Mouse (Mus musculus) 416B (cell line): ENCODE results near the gene Fbxl17.

Experiments
- DNase-seq: peaks from one replicate; pipeline ENCODE4 v3.0.0; 2011; ENCODE audit warnings: low read depth

The Fbxl17 gene

GRCm38 (mm10) chr17:63499636-63500155 lies at the start of gene Fbxl17:
Gene Fbxl17, minus strand, starts transcription at chr17:63500017.
- peak; percentile 34 for DNase-seq

GRCm38 (mm10) chr17:63547465-63547864 lies 47.6 kb upstream of the Fbxl17 start:
- DNase-seq: peak; percentile 44

DNA sequence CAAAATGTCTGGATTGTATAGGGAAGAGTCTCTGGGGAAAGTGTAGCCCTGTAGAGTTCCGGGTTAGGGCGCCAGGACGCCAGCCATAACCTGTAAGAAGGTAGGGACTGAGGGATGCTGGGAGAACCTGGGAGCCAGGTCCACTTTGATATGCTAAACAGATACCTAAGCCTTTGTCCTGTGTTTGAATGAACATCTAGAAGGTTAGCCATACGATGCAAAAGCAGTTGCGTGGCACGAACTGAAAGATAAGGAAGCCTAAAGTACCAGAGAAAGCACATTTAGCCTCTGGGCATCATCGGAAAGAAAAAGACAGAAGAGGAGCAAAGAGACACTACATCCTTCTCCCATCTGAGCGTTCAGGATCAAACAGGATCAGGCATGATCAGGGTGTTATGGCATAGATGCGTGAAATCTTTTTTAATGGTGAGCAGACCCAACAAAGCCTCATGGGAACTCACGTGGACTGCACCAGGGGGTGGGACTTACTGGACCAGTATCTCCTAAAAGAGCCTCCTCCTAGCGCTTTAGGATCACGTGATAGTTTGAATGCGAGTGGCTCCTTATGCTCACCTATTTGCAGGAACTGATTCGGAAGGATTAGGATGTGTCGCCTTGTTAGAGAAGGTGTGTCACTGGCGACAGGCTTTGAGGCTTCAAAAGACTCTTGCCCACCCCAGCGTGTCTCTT lies 34.9 kb upstream of the Fbxl17 start:
- no peak for DNase-seq

GRCm38 (mm10) chr17:63533074-63533836 lies 33.4 kb upstream of the Fbxl17 start:
- no peak for DNase-seq

- no peak for DNase-seq
Measured at GRCm38 (mm10) chr17:63529476-63529875, 29.7 kb upstream of the Fbxl17 start.

GRCm38 (mm10) chr17:63520691-63521090 lies 20.9 kb upstream of the Fbxl17 start:
- no peak for DNase-seq

DNA sequence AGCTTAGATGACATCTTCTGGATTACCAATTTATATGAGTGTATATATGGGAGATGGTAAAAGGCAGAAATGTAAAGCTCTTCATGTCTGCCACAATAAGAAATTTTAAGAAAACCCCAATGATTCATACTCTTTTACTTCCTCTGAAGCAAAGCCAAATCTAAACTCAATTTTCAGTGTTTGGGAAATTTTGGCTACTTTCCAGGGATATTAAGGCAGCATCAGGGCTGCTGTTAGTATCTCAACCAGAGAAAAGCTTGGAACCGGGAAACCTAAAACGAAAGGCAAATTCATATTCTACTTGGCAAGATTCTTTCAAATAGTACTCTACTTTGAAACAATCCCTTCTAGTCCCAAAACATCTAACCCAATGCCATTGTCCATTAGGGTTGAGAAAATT lies 10.6 kb upstream of the Fbxl17 start:
- DNase-seq: no peak

DNA sequence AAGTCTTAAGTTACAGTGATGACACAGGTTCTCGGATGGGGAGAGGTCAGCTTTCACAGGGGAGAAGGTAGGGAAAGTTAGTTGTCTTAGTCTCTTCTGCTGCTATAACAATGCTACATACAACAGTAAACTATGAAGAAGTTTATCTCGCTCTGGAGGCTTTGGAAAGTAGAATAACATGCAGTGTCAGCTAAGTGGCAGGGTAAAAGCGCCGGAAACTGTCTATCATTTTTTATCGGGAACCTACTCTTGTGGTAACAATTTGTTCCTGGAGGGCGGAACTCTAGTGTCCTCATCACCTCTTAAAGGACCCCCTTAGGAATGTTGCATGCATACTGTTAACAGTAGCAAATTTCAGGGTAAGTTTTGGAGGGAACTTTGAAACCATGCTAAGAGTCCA lies 1.3 kb upstream of the Fbxl17 start:
- DNase-seq: no peak

DNA sequence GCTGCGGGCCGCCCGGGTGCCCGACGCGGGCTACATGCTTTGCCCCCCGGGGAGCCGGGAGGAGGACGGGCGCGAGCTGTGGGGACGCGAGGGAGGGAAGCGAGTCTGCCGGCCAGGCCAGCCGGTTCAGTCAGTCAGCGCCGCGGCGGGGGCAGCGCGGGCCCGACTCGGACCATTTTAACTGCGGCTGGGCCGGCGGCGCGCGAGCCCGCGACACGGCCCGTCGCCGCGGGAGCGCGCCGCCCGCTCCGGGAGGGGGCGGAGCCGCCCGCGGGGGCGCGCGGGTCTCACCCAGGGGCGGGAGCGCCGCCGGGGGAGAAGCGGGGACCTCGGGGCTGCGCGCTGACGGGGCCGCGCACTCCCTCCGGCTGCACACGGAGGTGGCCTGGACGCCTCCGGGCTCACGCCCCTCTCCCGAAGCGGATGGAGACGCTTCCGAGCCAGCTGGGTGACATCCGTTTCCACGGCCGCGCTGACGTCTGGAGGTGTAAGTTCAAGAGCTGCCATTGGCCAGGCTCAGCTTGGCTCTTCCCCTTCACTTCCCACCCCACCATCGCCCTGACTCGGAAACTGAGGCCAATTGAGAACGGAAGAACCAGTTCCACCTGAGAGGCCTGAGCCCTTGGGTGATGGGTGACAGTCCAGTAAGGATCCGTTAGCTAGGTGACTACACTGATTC lies 478 bp upstream of the Fbxl17 start:
- peak; percentile 90 for DNase-seq

DNA sequence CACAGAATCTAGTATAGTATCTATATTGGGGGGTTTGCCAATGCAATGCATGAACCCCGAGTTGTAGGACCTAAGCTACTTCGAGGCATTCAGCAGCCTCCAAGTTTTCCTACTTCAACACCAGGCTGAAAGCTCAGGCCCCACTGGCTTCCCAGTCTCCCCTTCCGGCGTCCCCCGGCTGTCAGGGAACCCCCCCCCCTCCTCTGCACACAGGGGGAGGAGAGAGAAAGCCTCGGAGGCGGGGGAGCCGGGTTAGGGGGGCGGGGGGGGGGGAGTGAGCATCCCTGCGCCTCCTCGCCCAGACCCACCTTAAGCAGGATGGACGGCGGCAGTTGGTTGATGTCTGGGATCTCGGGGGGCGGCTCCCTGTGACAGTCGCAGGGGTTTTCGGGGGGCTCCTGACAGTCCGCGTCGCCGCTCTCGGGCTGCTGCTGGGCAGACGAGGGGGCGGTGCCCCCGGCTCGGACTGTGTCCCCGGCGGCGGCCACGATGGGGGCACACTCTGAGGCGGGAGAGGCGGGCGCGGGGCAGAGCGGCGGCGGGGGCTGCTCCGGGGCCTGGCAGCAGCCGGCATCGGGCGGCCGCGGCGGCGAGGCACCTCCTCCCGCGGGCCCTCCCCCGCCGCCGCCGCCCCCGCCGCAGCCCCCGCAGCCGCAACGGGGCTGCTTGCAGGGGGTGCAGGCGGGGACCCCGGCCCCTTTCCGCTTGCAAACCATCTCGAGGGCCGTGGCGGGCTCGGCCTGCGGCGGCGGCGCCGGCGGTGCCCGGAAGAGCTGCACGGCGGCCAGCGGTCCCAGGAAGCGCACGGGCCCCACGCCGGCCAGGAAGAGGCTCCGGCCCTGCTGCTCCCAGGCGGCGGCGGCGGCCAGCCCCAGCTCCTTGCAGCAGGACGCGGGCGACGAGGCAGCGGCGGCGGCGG lies 841 bp downstream of the Fbxl17 start:
- DNase-seq: peak; percentile 45

GRCm38 (mm10) chr17:63498182-63498716 lies 1.6 kb downstream of the Fbxl17 start:
- peak; percentile 37 for DNase-seq

DNA sequence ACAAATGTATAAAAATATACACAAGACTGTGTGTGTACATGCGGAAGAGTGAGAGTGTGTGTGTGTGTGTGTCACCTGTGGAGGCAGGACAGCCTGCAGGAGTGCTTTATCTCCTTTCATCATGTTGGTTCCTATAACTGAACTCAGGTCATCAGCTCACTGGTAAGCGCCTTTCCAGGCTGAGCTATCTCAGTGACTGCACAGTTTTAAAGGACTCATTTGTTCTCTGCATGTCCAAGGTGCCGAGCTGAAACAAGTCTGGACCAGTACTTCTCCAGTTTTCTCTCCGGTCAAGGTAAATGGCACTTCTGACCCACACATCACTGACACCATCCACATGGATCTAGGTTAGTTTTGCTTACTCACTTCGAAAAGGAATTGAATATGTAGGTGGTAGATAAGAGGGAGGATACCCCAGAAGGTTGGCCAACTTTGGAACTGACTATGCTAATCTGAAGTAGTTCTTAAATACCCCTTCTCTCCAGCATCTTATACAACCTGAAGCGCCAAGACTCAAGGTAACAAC lies 2.5 kb downstream of the Fbxl17 start:
- no peak for DNase-seq

DNA sequence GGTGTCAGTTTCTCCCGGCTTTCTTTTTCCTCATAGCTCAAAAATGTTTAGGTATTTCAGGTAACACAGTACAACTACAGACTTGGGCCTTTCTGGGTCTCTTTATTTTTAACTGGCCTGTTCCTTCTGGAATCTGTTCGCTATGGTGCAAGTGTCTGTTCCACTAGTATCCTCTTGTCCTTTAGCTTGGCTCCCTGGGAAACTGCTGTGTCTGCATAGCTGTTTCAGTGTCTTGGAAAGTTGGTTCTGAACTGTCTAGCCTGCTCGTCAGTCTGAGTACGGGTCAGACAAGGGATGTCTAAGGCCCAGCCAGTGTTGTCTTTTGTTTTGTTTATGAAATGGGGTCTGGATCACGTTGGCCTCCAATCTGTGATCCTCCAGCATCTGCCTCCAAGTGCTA lies 3.7 kb downstream of the Fbxl17 start:
- no peak for DNase-seq

GRCm38 (mm10) chr17:63493876-63494580 lies 5.8 kb downstream of the Fbxl17 start:
- DNase-seq: no peak

DNA sequence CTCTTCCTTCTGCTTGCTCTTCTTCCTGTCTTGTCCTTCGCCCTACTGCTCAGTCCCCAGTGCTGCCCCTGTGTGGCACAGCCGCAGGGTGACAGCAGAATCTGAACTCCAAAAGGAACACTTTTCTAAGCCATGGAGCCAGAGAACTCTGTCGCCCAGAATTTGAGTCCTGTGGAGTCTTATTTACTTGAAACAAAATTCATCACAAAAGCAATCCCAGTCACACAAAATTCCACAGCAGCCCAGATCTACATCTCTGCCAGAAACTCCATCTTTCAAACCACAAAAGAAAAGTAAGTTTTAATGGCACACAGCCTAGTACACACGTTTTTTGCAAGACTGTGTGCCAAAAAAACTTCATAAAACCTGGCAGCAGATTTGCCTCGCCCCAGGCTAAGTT lies 6.5 kb downstream of the Fbxl17 start:
- DNase-seq: no peak

DNA sequence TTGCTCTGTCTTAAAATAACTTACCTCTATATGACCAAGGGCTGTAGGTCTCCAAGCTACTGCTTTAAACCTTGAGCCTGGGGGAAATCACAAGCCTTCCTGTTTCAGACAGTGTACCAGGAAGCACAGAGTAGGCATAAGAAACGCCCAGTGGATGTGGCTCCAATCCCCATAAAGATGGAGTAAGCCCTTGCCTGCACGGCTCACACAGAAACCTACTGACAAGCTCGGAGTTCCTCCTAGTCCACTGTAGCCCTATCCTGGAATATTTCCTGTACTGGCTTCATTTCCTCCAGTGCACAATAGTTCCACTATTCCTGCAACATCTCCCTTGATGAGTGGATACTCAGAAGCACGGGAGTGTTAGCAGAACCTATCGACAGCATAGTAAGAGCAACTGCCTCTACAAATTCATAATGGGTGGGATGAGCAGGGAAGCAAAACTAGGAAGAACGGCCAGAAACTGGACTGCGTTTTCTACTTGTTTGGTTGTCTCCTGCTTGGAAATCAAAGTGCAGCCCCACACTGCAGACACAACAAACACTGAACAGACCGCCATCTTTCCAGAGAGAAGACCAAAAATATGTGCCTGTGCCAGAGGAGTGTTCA lies 7.0 kb downstream of the Fbxl17 start:
- no peak for DNase-seq

GRCm38 (mm10) chr17:63489525-63489924 lies 10.3 kb downstream of the Fbxl17 start:
- DNase-seq: no peak

- peak; percentile 79 for DNase-seq
Measured at GRCm38 (mm10) chr17:63467866-63468265, 32.0 kb downstream of the Fbxl17 start.

DNA sequence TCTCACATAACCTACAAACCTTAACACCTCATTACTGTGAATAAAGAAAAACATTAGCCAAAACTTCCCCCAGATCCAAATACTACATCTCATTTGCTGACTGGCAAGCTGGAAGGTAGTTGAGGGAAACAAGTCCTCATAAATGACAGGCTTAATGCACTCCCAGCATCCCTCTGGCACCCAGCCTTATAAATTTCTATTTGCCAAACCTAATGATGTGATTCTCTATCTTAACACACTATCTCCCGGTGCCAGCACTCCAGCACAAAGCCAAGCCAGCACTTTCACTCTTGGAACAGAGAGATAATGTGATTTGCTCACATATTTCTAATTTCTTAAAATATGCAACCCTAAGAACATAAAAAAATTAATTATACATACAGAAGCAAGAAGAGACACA lies 34.6 kb downstream of the Fbxl17 start:
- DNase-seq: no peak

GRCm38 (mm10) chr17:63462512-63462911 lies 37.3 kb downstream of the Fbxl17 start:
- no peak for DNase-seq
